Mouse (Mus musculus) stomach, embryonic 14.5 days (tissue): ENCODE measurements around the gene Vps45. TPM values are rescaled to one million over a fixed set of nuclear protein-coding genes. Genes with fewer than 3 reads are reported as not detected.
"Not testable (repeated sequence)": the region's sequence is repeated elsewhere in the genome, so short reads cannot be mapped to it uniquely, and the experiment has no call there.

Experiments
- ATAC-seq: fragments of 200-750 bp; cut with Nextera tagmentation; 2 replicates; pipeline ENCODE4 v1.8.0; 2017; ENCODE audit warnings: low read depth, moderate TSS enrichment; ENCODE audit not compliant: insufficient number of reproducible peaks, insufficient read depth, low FRiP score
- H3K27ac ChIP-seq: fragments of 300-500 bp; sonication (generic); 2 replicates; pipeline ENCODE4 v1.5.1; 2014; ENCODE audit warnings: mild to moderate bottlenecking, low read length, moderate library complexity, mixed read lengths
- H3K27me3 ChIP-seq: fragments of 300-500 bp; sonication (generic); 2 replicates; pipeline ENCODE4 v1.6.1; 2014; ENCODE audit warnings: low read length, control low read depth, mixed read lengths; ENCODE audit not compliant: control insufficient read depth, insufficient read depth
- H3K36me3 ChIP-seq: fragments of 300-500 bp; sonication (generic); 2 replicates; pipeline ENCODE4 v1.6.1; 2014; ENCODE audit warnings: mild to moderate bottlenecking, control low read depth, low read length, moderate library complexity, mixed read lengths; ENCODE audit not compliant: control insufficient read depth, insufficient read depth
- H3K4me1 ChIP-seq: fragments of 300-500 bp; sonication (generic); 2 replicates; pipeline ENCODE4 v1.6.1; 2014; ENCODE audit warnings: low read length, control low read depth, mixed read lengths; ENCODE audit not compliant: control insufficient read depth, insufficient read depth
- H3K4me2 ChIP-seq: fragments of 300-500 bp; sonication (generic); replicated peaks from 2 replicates; pipeline ENCODE4 v1.6.1; 2014; ENCODE audit warnings: low read depth, low read length, control low read depth
- H3K4me3 ChIP-seq: fragments of 300-500 bp; sonication (generic); 2 replicates; pipeline ENCODE4 v1.5.1; 2014; ENCODE audit warnings: low read depth, low read length, control low read depth
- H3K9ac ChIP-seq: fragments of 300-500 bp; sonication (generic); replicated peaks from 2 replicates; pipeline ENCODE4 v1.6.1; 2014; ENCODE audit warnings: low read depth, mild to moderate bottlenecking, control low read depth, low read length, moderate library complexity, mixed read lengths
- H3K9me3 ChIP-seq: fragments of 300-500 bp; sonication (generic); 2 replicates; pipeline ENCODE4 v1.6.1; 2016; ENCODE audit warnings: low read depth, low read length, control low read depth; ENCODE audit not compliant: control insufficient read depth
- WGBS: fragments of 180-500 bp; shearing (Covaris S2); extraction: QIAGEN DNeasy Blood & Tissue Kit; methylation state at CpG from one replicate; pipeline ENCODE4 v1.1.7; 2014; 5-methylcytosine and 5-hydroxymethylcytosine counted together
- polyA plus RNA-seq: library from polyadenylated mRNA; unstranded; fragments of >200 nt; fragmentation: Nextera tagmentation; extraction: Ambion mirVana; gene quantifications from 2 replicates; pipeline ENCODE4 v1.2.1, GENCODE M21; 2014

Gene Vps45
- polyA plus RNA-seq, 1 experiment from 2014 or later = 22.5 TPM

GRCm38 (mm10) chr3:95972873-95973634, 85.2 kb downstream of the Vps45 start:
- whole genome bisulfite sequencing = 7% methylated on average over 34 of the region's 34 CpGs
- no peak for ATAC-seq
- H3K4me3 ChIP-seq = peak overlapping the region; percentile 18

GRCm38 (mm10) chr3:95972251-95972872, 85.9 kb downstream of the Vps45 start:
- H3K9ac ChIP-seq = no peak overlapping the region
- no peaks in the 10 kb centered on the region for H3K9me3 ChIP-seq
- peak overlapping the region; percentile 18 for H3K4me3 ChIP-seq
- no peak for ATAC-seq
- H3K4me2 ChIP-seq = peak overlapping the region; percentile 45
- WGBS = 74% methylated on average over 12 of the region's 12 CpGs
- no peaks in the 10 kb centered on the region for H3K36me3 ChIP-seq
- H3K4me1 ChIP-seq = no peaks in the 10 kb centered on the region
- no peaks in the 10 kb centered on the region for H3K27me3 ChIP-seq
- H3K27ac ChIP-seq = no peak overlapping the region

More at GRCm38 (mm10) chr3:95972873-95973634, 85.2 kb downstream of the Vps45 start:
- no peak overlapping the region for H3K27ac ChIP-seq
- no peaks in the 10 kb centered on the region for H3K9me3 ChIP-seq
- no peaks in the 10 kb centered on the region for H3K36me3 ChIP-seq
- H3K27me3 ChIP-seq = no peaks in the 10 kb centered on the region
- peak overlapping the region; percentile 45 for H3K4me2 ChIP-seq
- H3K4me1 ChIP-seq = no peaks in the 10 kb centered on the region
- peak overlapping the region; percentile 14; the same call in 1 of the 2 replicates for H3K9ac ChIP-seq

GRCm38 (mm10) chr3:95970661-95971060, 87.6 kb downstream of the Vps45 start:
- H3K4me1 ChIP-seq, ATAC-seq, H3K4me3 ChIP-seq, H3K27ac ChIP-seq, H3K4me2 ChIP-seq, H3K9ac ChIP-seq, H3K36me3 ChIP-seq, H3K9me3 ChIP-seq, H3K27me3 ChIP-seq: not testable (repeated sequence)
- 72% methylated on average over 4 of the region's 7 CpGs for WGBS

- no peak for ATAC-seq
These were observed 89.0 kb downstream of the Vps45 start for GRCm38 (mm10) chr3:95969277-95969676.

GRCm38 (mm10) chr3:95965518-95966451, 92.5 kb downstream of the Vps45 start:
- Histone ChIP-seq H3K9ac (no peak overlapping the region), H3K4me1 (no peaks in the 10 kb centered on the region), H3K27me3 (no peaks in the 10 kb centered on the region), H3K9me3 (no peaks in the 10 kb centered on the region), H3K27ac (no peak overlapping the region), H3K4me2 (peak overlapping the region; percentile 23; the same call in 1 of the 2 replicates), H3K4me3 (no peak overlapping the region), H3K36me3 (no peaks in the 10 kb centered on the region)
- 10% methylated on average over 7 of the region's 7 CpGs for WGBS
- no peak for ATAC-seq

More at GRCm38 (mm10) chr3:95969277-95969676, 89.0 kb downstream of the Vps45 start:
- no peak overlapping the region for H3K4me3 ChIP-seq
- H3K4me2 ChIP-seq = no peak overlapping the region
- no peaks in the 10 kb centered on the region for H3K9me3 ChIP-seq
- H3K27ac ChIP-seq = no peak overlapping the region
- H3K36me3 ChIP-seq = no peaks in the 10 kb centered on the region
- H3K27me3 ChIP-seq = no peaks in the 10 kb centered on the region
- 89% methylated on average over 1 of the region's 1 CpGs for WGBS
- no peaks in the 10 kb centered on the region for H3K4me1 ChIP-seq
- no peak overlapping the region for H3K9ac ChIP-seq

- Histone ChIP-seq H3K4me1 (no peaks in the 10 kb centered on the region), H3K4me3 (no peak overlapping the region), H3K9ac (no peak overlapping the region), H3K27ac (no peak overlapping the region), H3K27me3 (no peaks in the 10 kb centered on the region), H3K4me2 (no peak overlapping the region), H3K36me3 (no peaks in the 10 kb centered on the region), H3K9me3 (no peaks in the 10 kb centered on the region)
- 38% methylated on average over 4 of the region's 4 CpGs for WGBS
- no peak for ATAC-seq
These were observed 94.6 kb downstream of the Vps45 start for GRCm38 (mm10) chr3:95963681-95964080.

- Histone ChIP-seq H3K4me3 (no peak overlapping the region), H3K9me3 (no peaks in the 10 kb centered on the region), H3K36me3 (no peaks in the 10 kb centered on the region), H3K9ac (no peak overlapping the region), H3K4me2 (no peak overlapping the region), H3K27me3 (no peaks in the 10 kb centered on the region), H3K27ac (no peak overlapping the region), H3K4me1 (no peaks in the 10 kb centered on the region)
- 45% methylated on average over 2 of the region's 2 CpGs for WGBS
- no peak for ATAC-seq
These were observed 95.0 kb downstream of the Vps45 start for GRCm38 (mm10) chr3:95963230-95963629.

- H3K9me3 ChIP-seq, H3K27me3 ChIP-seq, H3K27ac ChIP-seq, H3K36me3 ChIP-seq, H3K4me1 ChIP-seq, H3K9ac ChIP-seq, H3K4me2 ChIP-seq, H3K4me3 ChIP-seq, ATAC-seq: not testable (repeated sequence)
- WGBS = 79% methylated on average over 8 of the region's 8 CpGs
These were observed 96.1 kb downstream of the Vps45 start for GRCm38 (mm10) chr3:95962182-95962581.
